Mouse (Mus musculus) cerebral cortex, adult 2 months (tissue): ENCODE data around the gene 4930544D05Rik.

Experiments
- WGBS: fragments of 180-500 bp; shearing (Covaris S2); methylation state at CpG from one replicate; pipeline ENCODE4 v1.1.7; 2018; 5-methylcytosine and 5-hydroxymethylcytosine counted together

The 4930544D05Rik gene

DNA sequence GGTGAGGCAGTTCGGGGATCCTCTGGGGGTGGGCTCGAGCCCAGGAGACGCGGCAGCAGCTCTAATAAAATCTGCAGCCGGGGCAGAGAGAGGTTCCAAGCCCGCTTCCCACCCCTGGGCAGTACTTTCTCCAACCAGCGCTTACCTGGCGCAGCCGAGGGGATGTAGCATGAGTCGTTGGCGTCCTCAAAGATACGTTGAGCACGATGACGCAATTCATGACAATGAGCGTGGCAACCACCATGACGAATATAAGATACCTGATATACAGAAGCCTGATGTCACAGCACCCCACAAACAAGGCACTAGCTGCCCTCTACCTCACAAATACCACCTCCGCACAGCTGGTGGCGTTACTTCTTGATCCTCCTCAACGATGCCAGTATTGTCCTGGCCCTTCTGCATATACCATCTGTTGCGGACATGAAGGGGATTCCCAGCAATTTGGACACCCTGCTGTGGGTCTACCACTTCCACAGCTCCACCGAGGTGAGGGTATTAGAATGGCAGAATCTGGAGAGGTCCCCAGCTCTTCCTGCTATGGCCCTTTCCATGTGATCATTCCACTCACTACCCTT, at the start of gene 4930544D05Rik:
Gene 4930544D05Rik (plus strand): TSS at position 333 of the 578 bp plus-strand sequence.
- 44% methylated on average over 21 of the region's 21 CpGs for WGBS

DNA sequence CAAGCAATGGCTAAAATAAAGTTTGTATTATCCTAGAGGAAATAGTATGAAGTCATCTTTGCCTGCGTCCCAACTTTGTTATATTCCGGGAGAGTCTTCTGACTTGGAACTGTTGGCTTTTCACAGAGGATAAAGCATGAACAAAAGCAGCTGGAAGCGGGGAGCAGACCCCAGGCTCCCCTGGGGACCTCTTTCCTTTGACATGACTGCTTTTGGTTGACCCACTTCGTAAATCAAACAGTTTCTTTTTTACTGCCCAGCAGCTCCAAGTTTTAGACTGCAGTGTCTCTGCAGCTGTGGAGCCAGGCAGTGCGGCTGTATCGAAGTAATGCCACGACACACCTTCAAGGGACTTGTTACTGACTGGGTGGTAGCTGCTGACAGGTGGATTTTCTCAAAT, 49.1 kb upstream of the 4930544D05Rik start:
- WGBS = 34% methylated on average over 7 of the region's 7 CpGs

DNA sequence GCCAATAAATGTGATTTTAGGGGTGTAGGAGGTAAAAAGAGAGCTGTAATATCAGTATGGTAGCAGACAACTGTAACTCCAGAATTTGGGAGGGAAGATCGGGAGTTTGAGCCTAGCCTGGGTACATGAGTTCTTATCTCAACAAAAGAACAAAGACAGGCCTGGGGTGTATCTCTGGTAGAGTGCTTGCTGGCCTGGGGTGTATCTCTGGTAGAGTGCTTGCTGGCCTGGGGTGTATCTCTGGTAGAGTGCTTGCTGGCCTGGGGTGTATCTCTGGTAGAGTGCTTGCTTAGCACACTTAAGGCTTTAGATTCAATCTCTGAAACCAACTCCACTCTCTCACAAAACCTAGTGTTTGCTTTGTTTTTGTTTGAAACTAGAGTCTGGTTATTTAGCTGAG, 45.0 kb upstream of the 4930544D05Rik start:
- WGBS = 78% methylated on average over 1 of the region's 1 CpGs

DNA sequence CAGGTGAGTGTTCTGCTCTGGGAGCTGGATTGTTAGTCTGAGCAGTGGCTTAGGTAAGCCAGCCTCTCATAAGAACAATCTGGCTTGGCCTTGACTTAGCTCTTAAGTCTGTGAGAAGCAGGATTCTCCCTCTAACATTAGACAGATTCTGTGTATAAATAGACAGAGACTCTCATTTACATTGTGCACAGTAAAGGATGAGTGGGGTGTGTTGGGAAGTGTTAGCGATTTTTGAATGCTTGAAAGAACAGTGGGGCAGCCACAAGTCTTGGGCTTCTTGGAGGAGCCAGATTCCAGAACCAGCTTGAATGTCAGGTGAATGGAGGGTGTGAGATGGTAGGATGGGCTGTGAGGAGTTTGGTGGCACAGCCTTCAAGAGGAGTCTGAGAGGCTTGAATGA, 44.0 kb upstream of the 4930544D05Rik start:
- 36% methylated on average over 1 of the region's 1 CpGs for WGBS

DNA sequence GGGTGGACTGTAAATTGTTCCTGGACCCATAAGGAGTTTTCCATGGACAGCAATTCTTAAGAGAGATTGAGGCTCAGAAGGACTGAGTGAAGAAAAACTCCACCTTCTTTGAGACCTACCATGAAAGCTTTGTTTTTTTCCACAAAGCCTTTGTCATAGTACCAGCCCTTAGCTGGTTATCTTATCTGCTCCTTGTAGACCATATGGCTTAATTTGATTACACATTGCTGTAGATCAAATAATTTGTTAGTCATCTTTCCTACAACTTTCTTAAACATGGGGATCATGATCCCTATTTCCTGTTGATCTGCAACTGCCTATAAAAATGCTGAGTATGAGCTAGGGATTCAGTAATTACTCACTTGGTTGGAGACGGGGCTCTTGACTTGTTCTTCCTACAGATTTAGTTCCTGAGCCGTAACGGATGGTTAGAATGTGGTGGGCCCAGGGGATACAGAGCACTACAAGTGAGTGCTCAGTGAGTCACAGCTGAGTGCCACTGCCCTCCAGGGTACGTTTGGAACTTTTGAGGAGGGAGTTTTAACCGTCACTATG, 43.2 kb upstream of the 4930544D05Rik start:
- 61% methylated on average over 5 of the region's 5 CpGs for WGBS

DNA sequence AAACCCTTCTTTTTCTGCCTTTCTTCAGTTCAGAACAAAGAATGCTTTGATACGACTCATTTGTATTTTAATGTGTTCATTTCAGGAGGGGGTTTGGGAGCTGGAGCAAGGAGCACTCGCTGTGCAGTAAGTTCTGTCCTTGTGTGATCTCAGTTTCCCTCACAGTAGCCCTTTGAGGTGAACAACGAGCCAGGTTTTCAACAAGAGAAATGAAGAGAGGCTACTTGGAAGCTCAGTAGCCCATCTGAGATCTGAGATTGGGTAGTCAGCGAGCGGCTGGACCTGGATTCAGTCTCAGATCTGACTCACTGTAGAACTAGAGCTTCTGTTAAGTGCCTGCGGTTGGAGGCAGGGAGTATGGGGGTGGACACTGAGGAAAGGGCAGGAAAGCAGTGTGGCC, 41.8 kb upstream of the 4930544D05Rik start:
- 32% methylated on average over 6 of the region's 6 CpGs for WGBS

DNA sequence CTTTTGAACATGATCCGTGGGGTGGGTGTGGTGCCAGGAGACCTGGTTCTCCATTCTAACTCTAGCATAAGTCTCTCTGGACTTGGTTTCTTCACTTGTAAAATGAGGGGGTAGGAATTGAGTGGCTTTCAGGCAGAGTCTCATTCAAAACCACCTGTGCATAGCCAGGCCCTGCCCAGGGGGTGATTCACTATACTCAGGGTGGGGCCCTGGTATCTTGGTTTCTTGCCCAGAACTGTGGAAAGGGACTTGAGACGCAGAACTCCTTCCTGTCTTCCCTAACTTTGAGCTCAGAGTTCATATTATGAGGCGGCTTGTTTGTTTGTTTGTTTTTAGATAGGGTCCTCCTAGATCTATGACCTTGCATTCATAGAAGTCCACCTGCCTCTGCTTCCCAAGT, 38.4 kb upstream of the 4930544D05Rik start:
- 40% methylated on average over 3 of the region's 3 CpGs for WGBS

DNA sequence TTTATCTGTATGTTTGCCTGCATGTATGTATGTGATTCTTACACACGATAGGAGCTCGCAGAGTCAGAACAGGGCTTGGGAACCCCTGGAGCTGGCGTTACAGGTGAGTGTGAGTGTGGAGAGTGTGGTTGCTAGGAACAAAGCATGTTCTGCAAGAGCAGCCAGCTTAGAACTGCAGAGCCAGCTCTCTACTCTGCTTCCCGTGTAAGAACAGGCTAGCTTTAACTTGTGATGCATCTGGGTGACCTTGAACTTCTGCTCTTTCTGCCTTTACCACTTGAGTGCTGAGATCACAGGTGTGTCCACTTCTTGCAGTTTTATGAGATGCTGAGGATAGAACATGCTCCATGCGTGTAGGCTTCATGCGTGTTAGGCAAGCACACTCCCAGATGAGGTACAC, 36.7 kb upstream of the 4930544D05Rik start:
- 77% methylated on average over 6 of the region's 6 CpGs for WGBS

DNA sequence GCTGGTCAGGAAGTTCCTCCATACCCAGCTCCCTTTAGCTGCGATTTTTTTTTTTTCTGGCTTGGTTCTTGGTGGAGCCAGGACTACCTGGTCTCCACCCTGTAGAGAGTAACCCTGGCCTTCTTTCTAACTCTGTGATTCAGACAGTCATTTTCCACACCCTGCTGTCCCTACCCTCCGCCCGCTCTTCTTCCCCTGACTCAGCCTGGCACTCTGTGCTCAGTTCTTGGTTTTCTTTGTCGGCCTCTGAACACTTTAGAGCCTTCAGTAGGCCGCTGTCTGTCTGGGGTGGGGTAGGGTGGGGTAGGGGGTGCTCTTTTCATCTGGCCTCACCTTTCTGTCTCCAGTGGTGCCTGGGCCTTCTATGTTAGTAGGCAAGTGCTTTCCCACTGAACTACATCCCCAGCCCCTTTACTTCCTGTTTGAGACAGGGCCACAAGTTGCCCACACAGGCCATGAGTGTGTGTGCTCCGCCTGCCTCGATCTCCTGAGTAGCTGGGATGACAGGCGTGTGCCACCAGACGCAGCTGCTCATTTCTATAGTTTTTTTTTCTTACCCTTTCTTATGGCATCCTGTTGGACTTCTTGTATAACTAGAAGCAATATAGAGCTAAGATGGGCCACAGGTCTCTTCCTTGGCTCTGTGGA, 35.8 kb upstream of the 4930544D05Rik start:
- WGBS = 42% methylated on average over 9 of the region's 9 CpGs

DNA sequence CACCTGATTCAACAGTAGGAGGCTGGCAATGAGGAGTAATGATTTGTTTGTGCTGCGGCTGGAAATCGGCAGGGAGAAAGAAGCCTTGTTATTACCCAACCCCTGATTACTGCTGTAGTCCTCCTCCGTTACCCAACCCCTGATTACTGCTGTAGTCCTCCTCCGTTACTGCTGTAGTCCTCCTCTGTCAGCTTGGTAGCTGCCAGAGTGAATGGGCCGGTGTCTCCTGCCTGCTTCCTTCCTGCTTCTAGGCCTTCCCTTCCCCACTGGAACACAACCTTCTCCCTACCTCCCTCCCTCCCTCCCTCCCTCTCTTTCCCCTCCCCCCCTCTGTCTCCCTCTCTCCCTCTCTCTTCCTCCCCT, 35.3 kb upstream of the 4930544D05Rik start:
- WGBS = 6% methylated on average over 5 of the region's 5 CpGs

DNA sequence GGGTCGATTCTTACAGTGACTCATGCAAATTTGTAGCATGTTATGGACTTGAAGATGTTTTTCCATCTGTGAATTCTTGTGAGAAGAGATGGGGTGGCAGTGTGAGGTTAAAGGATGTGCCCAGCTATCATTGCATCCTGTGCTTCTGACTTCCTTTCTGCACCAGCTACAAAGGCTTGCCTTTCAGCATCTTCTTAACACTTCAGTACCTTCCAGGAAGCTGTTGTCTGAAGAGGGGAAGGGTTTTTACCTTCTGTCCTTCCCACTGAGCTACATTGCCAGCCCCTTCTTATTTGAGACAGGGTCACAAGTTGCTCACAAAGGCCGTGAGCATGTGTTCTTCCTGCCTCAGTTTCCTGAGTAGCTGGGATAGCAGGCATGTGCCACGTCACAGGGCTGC, 34.7 kb upstream of the 4930544D05Rik start:
- 55% methylated on average over 3 of the region's 3 CpGs for WGBS

DNA sequence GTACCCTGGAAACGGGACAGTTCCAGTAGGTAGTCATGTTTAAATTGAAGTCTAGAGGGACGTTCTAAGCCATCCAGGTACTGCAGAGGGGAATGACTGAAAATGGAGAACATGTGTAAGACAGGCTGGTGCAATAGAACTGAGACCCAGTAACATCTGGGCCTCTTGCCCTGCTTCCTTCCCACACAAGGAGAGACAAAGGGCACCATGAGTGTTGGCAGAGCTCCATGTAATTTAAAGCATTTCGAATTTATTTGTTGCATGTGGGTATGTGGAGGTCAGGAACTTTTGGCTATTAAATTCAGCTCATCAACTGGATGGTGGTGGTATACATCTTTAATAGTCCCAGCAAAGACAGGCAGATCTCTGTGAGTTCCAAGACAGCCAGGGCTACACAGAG, 33.5 kb upstream of the 4930544D05Rik start:
- whole genome bisulfite sequencing = 47% methylated on average over 3 of the region's 3 CpGs

DNA sequence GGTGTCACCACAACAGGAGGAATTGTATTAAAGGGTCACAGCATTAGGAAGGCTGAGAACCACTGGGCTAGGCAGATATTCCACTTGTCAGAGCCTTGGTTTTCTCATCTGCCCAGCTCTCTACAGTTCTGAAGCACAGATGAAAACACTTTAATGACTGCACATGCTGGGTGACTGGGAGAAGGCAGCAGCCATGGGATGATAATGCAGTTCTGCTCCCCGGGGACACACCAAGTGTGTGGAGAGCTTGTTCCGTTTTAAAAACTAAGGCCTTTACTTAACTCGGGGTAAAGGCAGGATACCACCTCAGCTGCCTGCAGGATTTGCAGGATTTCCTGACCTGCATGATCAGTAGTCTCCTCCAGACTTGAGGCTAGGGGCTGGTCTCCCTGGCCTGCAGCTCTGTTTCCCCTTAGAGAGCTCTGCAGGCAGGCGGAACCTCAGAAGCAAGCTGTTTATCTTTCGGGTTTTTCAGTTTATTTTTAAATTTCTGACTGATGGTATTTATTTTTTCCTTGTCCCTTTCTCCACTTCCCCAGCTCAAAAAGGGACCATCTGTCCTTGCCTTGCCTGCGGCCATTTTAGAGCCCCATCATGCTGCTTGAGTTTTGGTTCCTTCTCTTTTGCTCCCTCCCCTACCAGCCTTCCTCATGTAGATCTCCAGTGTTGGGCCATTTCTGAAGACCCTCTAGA, 32.5 kb upstream of the 4930544D05Rik start:
- WGBS = 19% methylated on average over 6 of the region's 6 CpGs

DNA sequence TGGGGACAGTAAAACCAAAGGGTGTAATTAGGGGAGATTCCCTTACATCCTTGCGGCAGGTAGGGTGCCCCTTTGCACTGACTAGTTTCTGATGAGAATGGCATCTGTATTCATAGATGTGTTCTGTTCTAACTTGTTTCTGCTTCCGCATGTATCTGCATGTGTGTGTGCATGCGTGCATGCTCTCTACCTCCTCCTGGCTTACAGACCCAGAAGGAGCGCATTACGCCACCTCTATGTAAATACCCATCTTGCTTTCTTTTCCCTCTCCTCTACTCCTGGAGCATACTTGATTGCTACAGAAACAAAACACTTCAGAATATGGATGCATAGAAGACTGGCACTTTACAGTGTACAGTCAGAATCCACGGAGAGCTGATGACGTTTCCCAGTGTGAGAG, 31.9 kb upstream of the 4930544D05Rik start:
- 62% methylated on average over 7 of the region's 7 CpGs for WGBS

DNA sequence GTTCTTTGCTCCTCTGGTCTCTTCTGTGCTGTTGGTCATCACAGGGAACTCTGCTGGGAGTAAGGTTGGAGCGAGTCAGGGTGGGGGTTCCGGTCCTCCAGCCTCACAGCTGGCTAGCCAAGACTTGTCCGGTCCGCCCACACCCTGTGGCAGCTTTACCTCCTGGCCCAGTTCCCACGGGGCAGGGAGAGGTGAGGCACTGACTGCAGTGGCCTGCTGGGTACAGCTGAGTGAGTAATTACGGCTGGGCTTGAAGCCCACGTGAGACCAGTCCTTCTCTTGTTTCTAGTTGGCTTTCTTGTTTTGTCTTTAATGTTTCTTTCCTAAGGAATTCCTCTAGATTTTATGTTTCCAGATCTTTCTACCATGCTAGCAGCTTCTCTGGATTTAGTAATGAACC, 30.2 kb upstream of the 4930544D05Rik start:
- 25% methylated on average over 7 of the region's 7 CpGs for WGBS

DNA sequence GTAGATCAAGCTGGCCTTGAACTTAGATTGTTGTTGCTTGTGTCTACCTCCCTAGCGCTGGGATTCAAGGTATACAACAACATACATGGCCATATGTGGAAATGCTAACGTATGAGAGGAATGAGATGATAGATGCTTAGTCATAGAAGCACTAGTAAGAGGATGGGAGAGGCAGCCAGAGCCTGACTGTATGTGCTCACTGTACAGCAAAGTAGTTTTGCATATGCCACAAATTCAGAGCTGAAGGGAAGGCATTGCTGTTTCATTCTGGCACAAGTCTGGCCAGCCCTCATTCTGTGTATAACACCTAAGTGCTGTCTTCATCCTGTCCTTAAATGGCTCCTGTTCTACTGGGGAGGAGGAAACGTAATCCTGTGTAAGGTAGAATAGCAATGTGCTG, 29.4 kb upstream of the 4930544D05Rik start:
- WGBS = 36% methylated on average over 3 of the region's 3 CpGs

DNA sequence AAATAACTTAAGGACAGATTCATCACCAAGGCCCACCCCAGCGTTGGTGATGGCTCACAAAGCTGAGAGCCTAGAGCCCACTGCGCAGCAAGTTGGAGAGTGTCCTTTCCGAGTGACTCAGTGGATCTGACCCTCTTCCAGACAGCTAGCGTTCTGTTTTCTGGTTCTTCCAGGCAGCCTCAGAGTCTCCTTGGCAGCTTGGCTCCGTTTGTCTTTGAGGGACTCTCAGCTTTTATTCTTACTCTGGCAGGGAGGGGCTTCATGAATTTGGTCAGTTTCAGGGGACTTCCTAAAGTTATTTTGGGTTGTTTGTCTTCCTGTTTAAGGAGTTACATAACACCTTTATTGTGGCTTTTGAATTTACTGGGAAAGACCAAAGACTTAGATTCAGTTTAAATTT, 28.7 kb upstream of the 4930544D05Rik start:
- WGBS = 20% methylated on average over 5 of the region's 5 CpGs

DNA sequence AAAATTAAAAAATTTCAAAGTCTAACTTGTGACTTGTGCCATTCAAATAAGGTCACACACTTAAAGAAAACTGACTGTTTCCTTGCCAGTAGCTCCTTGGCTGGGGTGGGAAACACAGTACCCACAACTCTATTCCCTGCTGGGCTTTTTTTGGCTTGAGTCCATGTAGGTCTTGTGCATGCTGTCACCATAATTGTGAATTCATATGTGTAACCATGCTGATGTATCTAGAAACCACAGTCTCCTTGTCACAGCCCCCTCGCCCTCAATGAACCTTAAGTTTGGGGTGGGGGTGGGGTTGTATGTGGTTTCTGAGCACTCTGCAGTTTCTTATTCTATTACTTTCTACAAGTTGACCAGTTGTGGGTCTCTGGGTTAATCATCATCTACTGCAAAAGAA, 23.9 kb upstream of the 4930544D05Rik start:
- WGBS = 76% methylated on average over 1 of the region's 1 CpGs

DNA sequence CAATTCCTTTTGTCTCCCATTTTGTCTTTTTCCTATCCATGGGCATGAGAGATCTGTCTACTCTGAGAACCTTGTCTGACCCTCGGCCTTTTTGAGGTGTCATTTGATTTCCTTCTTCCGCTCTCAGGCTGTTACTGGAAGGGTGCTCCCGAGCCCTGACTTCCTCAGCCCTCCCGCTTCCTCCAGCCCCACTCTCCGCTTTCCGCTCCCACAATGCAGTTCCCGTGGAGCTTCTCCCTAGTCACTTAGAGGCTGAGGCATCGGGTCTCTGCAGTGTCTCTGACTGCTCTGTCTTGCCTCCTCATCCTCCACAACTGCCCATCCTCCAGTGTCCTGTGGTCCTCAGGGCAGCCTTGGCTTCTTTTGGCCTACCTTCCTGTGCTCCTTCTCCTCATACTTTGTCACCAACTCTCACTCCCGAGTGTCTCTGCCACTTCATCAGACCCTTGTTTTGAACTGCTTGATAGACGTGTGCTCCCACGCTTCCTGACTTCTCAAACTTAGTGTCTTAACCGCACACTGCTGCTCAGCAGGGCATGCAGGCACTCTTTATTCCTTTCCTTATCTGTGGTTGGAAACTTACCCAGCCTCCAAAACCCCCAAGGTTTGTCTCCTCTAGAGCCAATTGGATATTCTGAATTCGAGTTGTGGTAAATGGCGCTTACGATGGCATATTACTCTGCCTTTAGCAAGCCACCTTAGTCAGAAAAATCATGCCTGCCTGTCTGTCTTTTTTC, 21.2 kb upstream of the 4930544D05Rik start:
- WGBS = 75% methylated on average over 15 of the region's 15 CpGs

DNA sequence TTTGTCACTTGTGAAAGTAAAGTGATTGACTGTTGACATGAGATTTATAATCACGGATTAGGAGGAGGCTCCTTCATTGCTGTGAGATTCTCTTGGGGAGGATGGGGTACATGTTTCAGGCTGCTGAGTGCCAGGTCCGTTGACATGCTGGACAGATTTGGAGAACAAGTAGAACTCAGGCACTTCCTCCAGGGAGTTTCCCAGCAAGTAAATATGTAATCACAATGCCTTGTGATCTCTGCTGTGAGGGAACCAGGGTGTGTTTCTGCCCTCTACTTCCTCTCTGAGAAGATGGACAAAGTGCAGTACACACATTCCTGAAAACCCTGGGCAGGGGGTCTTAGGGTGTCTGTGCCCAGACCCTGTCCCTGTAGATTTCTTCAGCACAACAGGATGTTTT, 20.0 kb upstream of the 4930544D05Rik start:
- WGBS = 41% methylated on average over 2 of the region's 2 CpGs

DNA sequence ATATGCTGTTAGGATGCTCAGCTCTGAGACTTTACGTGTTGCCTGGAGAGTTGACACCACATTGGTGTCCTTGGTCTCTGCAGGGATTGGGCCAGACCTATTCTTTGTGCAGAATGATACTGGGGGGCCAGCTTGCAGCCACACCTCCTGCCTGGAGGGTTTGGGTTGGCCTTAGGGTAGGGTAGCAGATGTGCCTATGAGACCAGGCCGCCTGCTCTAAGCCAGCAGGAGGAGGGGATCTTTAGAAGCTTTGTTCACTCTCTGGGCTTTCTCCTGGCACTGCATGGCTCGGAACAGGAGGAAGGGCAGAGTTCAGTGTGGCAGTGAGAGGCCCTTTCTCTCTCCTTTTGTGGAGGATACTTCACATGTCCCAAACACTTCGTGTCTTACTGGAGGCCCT, 19.6 kb upstream of the 4930544D05Rik start:
- WGBS = 63% methylated on average over 4 of the region's 4 CpGs

DNA sequence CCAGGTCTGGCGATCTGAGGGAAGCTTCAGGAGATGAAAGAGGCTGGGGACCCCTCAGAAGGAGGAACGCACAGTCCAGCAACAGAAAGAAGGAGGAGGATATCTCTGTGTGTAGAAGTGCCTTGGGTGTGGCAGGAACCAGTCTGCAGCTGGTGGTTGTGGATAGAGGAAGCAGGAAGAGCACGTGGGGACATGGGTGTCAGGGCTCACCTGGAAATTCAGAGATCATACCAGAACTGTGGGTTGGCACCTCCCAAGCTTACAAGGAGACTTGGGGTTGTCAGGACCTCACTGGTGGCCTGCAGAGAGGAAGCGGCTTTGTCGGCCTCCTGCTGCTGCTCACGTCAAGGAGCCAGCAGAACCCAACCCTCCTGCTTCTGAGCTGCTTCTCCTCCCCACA, 18.3 kb upstream of the 4930544D05Rik start:
- WGBS = 72% methylated on average over 6 of the region's 6 CpGs
